In the genomic region with DNA sequence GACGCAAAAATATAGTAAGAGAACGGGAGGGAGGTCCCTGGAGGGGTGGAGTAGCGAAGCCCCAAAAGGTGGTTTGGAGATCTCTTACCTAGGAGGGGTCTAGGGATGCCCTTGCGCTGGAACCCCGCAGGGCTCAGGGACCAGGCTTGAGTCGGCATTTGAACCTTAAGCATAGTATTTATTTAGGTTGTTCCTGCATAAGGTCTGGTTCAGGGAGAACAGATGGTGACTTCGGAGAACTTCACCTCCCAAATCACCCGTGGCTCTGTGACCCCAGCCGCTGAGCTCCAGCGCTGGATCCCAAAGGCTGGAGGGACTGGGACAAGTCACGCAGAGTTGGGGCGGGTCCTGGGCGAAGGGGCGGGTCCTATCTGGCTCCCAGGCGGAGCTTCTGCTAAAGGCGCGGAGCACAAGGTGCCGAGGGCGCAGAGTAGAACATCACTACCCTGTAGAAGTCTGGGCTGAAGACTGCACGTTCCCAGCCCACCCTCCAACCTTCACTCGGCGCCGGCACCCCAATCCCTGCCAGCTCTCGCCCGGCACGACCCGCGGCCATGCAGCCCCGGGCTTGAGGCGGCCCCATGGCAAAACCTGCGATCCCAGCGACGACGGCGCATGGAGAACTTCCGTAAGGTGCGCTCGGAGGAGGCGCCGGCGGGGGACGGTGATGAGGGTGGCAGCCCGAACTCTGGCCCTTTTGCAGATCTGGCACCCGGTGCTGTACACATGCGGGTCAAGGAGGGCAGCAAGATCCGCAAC, we compare ENCODE assay signal across 8 mouse cellular contexts. TPM values are rescaled to one million over a fixed set of nuclear protein-coding genes. Genes with fewer than 3 reads are reported as not detected.
A peak's percentile ranks its signal among the peaks of the same experiment; 100 is the strongest.
DNase-seq lines count a peak whose midpoint lies in the region; ATAC-seq and TF ChIP-seq lines count a peak whose summit lies in the region.

Gene Rpp25 (plus strand): TSS at position 405 of the 759 bp plus-strand sequence.

- peaks cover 8% of the 10 kb centered on the region for H3K4me1 ChIP-seq in embryonic facial prominence, embryonic 11.5 days (ENCODE audit: control insufficient read depth, insufficient read depth, low read length)
- H3K4me1 ChIP-seq in neural tube, embryonic 11.5 days (ENCODE audit: control insufficient read depth, insufficient read depth, low read length): peaks cover 11% of the 10 kb centered on the region

- peak within 1 kb of the TSS; percentile 47 for H3K4me3 ChIP-seq in layer of hippocampus, adult 2 months
- H3K4me3 ChIP-seq in embryonic facial prominence, embryonic 11.5 days (ENCODE audit: low read depth, low read length): peak within 1 kb of the TSS; percentile 39
- H3K4me3 ChIP-seq in neural tube, embryonic 11.5 days (ENCODE audit: low read depth, low read length): peak within 1 kb of the TSS; percentile 37

- WGBS in embryonic facial prominence, embryonic 11.5 days: under 1% methylated on average over 46 of the region's 46 CpGs
- under 1% methylated on average over 43 of the region's 46 CpGs for WGBS in neural tube, embryonic 11.5 days

- peaks cover 62% of the 10 kb centered on the region for H3K27me3 ChIP-seq in embryonic facial prominence, embryonic 11.5 days (ENCODE audit: control insufficient read depth, insufficient read depth, low read length)
- H3K27me3 ChIP-seq in neural tube, embryonic 11.5 days (ENCODE audit: control insufficient read depth, insufficient read depth, low read length): peaks cover 63% of the 10 kb centered on the region

- peak within 1 kb of the TSS; percentile 46; the same call in 1 of the 2 replicates for H3K27ac ChIP-seq in layer of hippocampus, adult 2 months
- H3K27ac ChIP-seq in embryonic facial prominence, embryonic 11.5 days (replicated peaks; ENCODE audit: low read depth, low read length): no peak within 1 kb of the TSS
- no peak within 1 kb of the TSS for H3K27ac ChIP-seq in neural tube, embryonic 11.5 days (ENCODE audit: low read depth, low read length)

- TF ChIP-seq CTCF in layer of hippocampus, adult 2 months (conservative IDR thresholded peaks at IDR 0.05): no peak

- peak in 1 of 2 experiments; percentile 40 for DNase-seq in layer of hippocampus, adult 2 months (ENCODE audit: low spot score in 2 of 2)
- no peak for DNase-seq in layer of hippocampus, adult 9-11 months
- peak; percentile 56 for DNase-seq in embryonic facial prominence, embryonic 11.5 days (ENCODE audit: low spot score)
- DNase-seq in heart, adult 8-10 months (ENCODE audit: low spot score): peak; percentile 66
- peak; percentile 75 for DNase-seq in kidney, adult 18-20 months
- DNase-seq in liver: peak; percentile 66
- DNase-seq in neural tube, embryonic 11.5 days (ENCODE audit: low spot score): peak; percentile 69
- DNase-seq in urinary bladder, postnatal 36 days (ENCODE audit: low spot score in 2 of 2): peak; percentile 62 to 75

- peak within 1 kb of the TSS; percentile 47 for H3K9ac ChIP-seq in embryonic facial prominence, embryonic 11.5 days (replicated peaks; ENCODE audit: low read length)
- peak within 1 kb of the TSS; percentile 31 for H3K9ac ChIP-seq in neural tube, embryonic 11.5 days (ENCODE audit: low read length)

- H3K9me3 ChIP-seq in embryonic facial prominence, embryonic 11.5 days (replicated peaks; ENCODE audit: control insufficient read depth, low read length): no peaks in the 10 kb centered on the region
- no peaks in the 10 kb centered on the region for H3K9me3 ChIP-seq in neural tube, embryonic 11.5 days (ENCODE audit: control insufficient read depth, low read length)

- ATAC-seq in embryonic facial prominence, embryonic 11.5 days (replicated peaks; ENCODE audit: insufficient number of reproducible peaks, low FRiP score, low TSS enrichment, low read depth): peak; percentile 66
- ATAC-seq in neural tube, embryonic 11.5 days (ENCODE audit: insufficient read depth, low FRiP score, low TSS enrichment): peak; percentile 68; the same call in 1 of the 2 replicates

- no peaks in the 10 kb centered on the region for H3K36me3 ChIP-seq in embryonic facial prominence, embryonic 11.5 days (replicated peaks; ENCODE audit: control insufficient read depth, insufficient read depth, low read depth, low read length)
- H3K36me3 ChIP-seq in neural tube, embryonic 11.5 days (ENCODE audit: control insufficient read depth, insufficient read depth, low read length): no peaks in the 10 kb centered on the region

- H3K4me2 ChIP-seq in embryonic facial prominence, embryonic 11.5 days (ENCODE audit: low read depth, low read length): peak within 1 kb of the TSS; percentile 89
- H3K4me2 ChIP-seq in neural tube, embryonic 11.5 days (ENCODE audit: low read depth): peak within 1 kb of the TSS; percentile 73

RNA-seq across cellular contexts. Expression of gene Rpp25, which starts in this region (rescaled TPM):
- total RNA-seq in layer of hippocampus, adult 2 months (2021): 10 to 100 TPM in 1 of 2 experiments, 1 to 10 TPM in 1; 9.5 to 10.2 TPM
- 0.91 and 2.1 TPM in 2 replicates for polyA plus RNA-seq in embryonic facial prominence, embryonic 11.5 days (2014; fragmentation: Nextera tagmentation; extraction: Ambion mirVana)
- total RNA-seq in heart, adult 8-10 months (2022): 1 to 10 TPM; 2.0 to 3.7 (median 2.0) TPM
- 8.7 and 8.8 TPM in 2 replicates for polyA plus RNA-seq in neural tube, embryonic 11.5 days (2014; fragmentation: Nextera tagmentation; extraction: Ambion mirVana)
